Mouse (Mus musculus) Patski (cell line): ENCODE data around the gene Zdhhc14. TPM values are rescaled to one million over a fixed set of nuclear protein-coding genes. Genes with fewer than 3 reads are reported as not detected.

Experiments used
- ATAC-seq: fragments of 100-300 bp; one replicate; pipeline ENCODE4 v1.8.0; 2021
- CTCF ChIA-PET: fragments of 350-600 bp; sonication (Branson Sonifier 250); formaldehyde crosslinking; loops from one replicate; lab custom pipeline; 2022; ENCODE audit warnings: inconsistent platforms; lab: Charles Lee
- POLR2A ChIA-PET: fragments of 350-600 bp; sonication (Branson Sonifier 250); formaldehyde crosslinking; loops from one replicate; lab custom pipeline; 2022; ENCODE audit warnings: antibody characterized with exemption, inconsistent platforms; lab: Charles Lee
- DNase-seq: peaks from one replicate; pipeline ENCODE4 v3.0.0-alpha.2; 2011; ENCODE audit warnings: low read depth, low spot score
- H3K27me3 ChIP-seq: fragments of 371-371 bp; one replicate; pipeline ENCODE4 v1.5.1; 2021
- CTCF ChIP-seq: fragments of 100-300 bp; IDR thresholded peaks from one replicate; pipeline ENCODE4 v1.5.1; 2021
- in situ Hi-C: fragments of 300-500 bp; cut with MboI; formaldehyde crosslinking; loops from 3 replicates; pipeline ENCODE4 v1.11.1; 2018; ENCODE audit warnings: low pct_unique_long_range_greater_than_20kb, mixed read lengths
- polyA plus RNA-seq: library from polyadenylated mRNA; unstranded; gene quantifications from one replicate; pipeline ENCODE4 v1.2.3, GENCODE M21; 2021

Gene Zdhhc14
- polyA plus RNA-seq, result 2.4 TPM

DNA sequence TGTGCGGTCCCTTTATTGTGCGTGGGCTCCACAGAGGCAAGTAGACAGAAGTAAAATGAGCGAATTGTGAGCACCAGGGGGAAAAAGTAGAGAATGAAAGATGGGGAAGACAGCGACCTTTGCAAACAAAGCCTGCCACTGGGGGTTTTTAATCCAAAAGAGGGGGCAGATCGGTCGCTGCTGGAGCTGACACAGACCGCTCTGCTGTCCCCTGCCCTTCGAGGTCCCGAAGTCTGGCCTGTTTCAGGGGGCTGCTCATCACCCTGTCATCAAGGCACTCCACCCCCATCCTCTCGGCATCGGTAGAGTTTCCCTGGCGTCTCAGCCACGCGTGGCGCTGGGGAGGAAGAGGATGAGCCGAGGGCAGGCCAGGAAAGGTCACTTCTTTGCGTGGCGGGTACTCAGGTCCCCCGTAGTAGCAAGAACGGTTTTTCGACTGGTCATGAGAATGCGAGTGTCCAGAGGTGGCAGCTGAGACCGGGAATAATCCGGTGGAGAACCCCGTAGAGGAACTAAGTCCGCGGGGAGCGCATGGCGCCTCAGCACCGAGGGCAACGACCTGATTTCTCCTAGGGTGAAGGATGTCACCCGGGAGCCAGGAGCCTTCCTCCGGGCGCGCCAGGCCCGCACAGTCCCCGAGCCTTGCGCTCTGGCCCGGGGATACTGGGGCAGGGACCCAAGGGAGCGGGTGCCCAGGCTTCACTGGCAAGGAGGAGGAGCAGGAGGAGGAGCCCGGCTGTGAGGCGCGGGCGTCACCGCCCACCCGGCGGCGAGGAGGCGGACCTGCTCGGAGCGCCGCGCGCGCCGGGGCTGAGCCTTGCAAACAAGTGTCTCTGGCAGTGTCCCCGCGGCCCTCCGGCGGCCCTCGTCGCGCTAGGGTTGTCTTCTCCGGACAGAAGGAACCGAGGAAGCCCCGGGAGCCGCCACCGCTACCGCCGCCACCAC, at the start of gene Zdhhc14:
Gene Zdhhc14, plus strand, starts transcription at position 757 of the 945 bp plus-strand sequence.
- TF ChIP-seq CTCF, result no peak
- CTCF ChIA-PET, result interaction anchor here (1.0 to 1.8 kb wide), 2 partner anchors 52 to 62 kb away, joined by 4 to 7 read pairs; partner anchors contain the start of gene Tmem242
- in situ Hi-C loops, result loop anchor here (5.0 kb wide), 1 partner anchor 75 kb away; no protein-coding TSS in a partner anchor
- no peak for DNase-seq
- H3K27me3 ChIP-seq, result no peaks in the 10 kb centered on the region
- ATAC-seq, result peak; percentile 82
- POLR2A ChIA-PET, result no interaction called here

DNA sequence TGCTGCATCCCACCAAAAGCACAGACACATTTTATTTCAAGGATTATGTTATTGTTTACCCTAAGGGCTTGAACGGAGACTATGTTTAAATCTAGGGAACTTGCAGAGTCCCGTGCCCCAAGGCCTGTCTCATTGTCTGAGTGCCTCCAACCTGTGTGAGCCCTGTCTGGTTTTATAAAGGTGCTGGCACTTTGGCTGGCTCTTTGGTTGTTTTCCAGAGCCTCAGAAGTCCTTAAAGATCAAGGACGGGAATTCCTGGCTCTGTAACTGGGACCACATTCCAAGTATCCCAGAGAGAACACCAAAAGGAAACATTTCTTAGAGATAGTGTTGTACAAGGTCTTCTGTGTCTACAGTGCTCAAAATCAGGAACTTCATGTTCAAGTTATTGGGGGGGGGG, 49.1 kb upstream of the Zdhhc14 start:
- DNase-seq, result no peak
- ChIA-PET CTCF (interaction anchor here (4.6 kb wide), 1 partner anchor 309 kb away, joined by 38 read pairs; no protein-coding TSS in a partner anchor), POLR2A (no interaction called here)
- TF ChIP-seq CTCF, result no peak
- no peak for ATAC-seq
- in situ Hi-C loops, result loop anchor here (5.0 to 25.0 kb wide), 2 partner anchors 304 to 569 kb away; no protein-coding TSS in a partner anchor
- no peaks in the 10 kb centered on the region for H3K27me3 ChIP-seq

DNA sequence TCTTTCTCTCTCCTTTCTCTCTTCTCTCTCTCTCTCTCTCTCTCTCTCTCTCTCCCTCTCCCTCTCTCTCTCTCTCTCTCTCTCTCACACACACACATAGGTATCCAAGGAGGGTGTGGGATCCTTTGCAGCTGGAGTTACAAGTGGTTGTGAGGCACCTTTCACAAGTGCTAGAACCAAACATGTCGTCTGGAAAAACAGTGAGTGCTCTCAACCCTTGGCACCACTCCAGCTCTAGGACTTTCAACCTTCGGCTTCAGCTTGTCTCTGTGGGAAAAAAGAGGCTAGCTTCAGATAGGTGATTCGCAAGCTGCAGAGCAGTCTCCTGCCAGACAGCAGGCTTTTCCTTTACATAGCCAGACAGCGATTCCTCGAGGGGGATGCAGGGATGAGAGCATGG, 48.6 kb upstream of the Zdhhc14 start:
- no peak for TF ChIP-seq CTCF
- DNase-seq (no peak), ATAC-seq (no peak)
- in situ Hi-C loops, result loop anchor here (5.0 to 25.0 kb wide), 2 partner anchors 304 to 569 kb away; no protein-coding TSS in a partner anchor
- H3K27me3 ChIP-seq, result no peaks in the 10 kb centered on the region
- CTCF ChIA-PET, result no interaction called here
- POLR2A ChIA-PET, result no interaction called here

DNA sequence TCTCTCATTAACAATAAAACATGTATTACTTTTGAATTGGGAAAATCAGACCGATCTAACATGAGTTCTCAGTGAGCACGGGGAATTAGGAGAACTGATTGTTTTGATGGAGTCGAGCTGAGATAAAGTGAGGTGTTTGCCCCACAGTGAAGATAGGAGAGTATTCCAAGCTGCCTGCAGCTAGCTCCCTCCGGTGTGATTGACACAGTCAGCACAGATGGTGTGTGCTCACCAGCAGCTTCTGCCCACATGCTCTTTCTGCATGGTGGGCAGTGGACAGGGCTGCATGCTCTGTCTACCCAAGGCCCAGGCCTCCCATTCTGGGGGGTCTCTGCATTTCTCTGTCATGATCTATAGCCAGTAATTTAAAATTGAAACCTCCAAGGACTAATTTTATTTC, 38.7 kb upstream of the Zdhhc14 start:
- ATAC-seq, result no peak
- no peaks in the 10 kb centered on the region for H3K27me3 ChIP-seq
- ChIA-PET CTCF (no interaction called here), POLR2A (no interaction called here)
- no peak for TF ChIP-seq CTCF
- DNase-seq, result no peak
- in situ Hi-C loops, result no loop called here

DNA sequence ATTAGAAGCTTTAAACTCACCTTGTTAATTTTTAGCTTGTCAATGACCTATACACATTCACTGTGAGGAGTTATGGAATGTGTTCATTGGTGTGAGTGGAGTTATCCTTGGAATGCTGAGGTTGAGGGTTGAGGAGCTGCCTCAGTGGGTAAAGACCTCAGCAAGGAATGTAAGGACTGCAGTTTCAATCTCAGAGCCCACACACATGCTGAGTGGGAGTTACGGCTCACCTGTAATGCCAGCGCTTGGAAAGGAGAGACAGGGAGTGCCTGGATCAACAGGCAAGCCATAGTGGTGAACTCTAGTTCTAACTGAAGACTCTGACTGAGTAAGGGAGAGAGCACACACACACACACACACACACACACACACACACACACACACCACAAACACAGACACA, 28.4 kb upstream of the Zdhhc14 start:
- ChIA-PET POLR2A (no interaction called here), CTCF (no interaction called here)
- ATAC-seq, result peak; percentile 65
- no peak for DNase-seq
- H3K27me3 ChIP-seq, result no peaks in the 10 kb centered on the region
- TF ChIP-seq CTCF, result no peak
- in situ Hi-C loops, result no loop called here

DNA sequence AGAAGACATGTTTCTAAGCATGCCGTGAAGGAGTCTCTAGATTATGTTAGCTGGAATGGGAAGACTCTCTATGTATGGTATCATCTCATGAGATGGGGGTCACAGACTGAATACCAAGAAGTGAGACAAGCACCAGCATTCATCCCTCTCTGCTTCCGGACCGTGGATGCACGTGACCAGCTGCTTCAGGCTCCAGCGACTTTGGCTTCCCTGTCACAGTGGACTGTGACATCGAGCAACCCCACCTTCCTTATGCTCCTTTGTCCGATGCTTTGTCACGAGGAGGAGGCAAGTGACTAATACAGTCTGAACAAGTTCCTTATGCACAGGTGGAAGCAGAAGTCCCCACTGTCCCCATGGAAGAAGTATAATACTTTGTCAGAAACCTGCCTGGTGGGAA, 25.6 kb upstream of the Zdhhc14 start:
- ChIA-PET POLR2A (no interaction called here), CTCF (no interaction called here)
- no peak for ATAC-seq
- TF ChIP-seq CTCF, result no peak
- peaks cover 2% of the 10 kb centered on the region for H3K27me3 ChIP-seq
- DNase-seq, result no peak
- in situ Hi-C loops, result no loop called here

DNA sequence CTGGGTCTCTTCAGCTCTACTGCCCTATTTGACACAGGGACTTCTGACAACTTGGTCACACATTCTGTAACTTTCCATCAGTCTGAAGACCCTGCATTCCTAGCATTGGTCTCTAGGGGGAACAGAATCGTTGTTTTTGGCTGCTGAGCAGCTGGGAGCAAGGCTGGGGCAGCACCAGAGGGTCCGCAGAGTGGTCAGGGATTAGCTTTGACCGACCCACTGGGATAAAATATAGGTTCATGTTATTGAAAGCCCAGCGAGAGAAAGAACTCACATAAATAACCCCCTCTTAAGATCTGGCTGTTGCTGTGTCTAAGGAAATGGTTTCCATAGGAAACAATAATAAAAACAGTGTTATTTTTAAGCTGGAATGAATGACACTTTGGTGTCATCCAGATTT, 25.2 kb upstream of the Zdhhc14 start:
- ChIA-PET POLR2A (no interaction called here), CTCF (no interaction called here)
- peaks cover 5% of the 10 kb centered on the region for H3K27me3 ChIP-seq
- DNase-seq (no peak), ATAC-seq (no peak)
- in situ Hi-C loops, result no loop called here
- no peak for TF ChIP-seq CTCF

DNA sequence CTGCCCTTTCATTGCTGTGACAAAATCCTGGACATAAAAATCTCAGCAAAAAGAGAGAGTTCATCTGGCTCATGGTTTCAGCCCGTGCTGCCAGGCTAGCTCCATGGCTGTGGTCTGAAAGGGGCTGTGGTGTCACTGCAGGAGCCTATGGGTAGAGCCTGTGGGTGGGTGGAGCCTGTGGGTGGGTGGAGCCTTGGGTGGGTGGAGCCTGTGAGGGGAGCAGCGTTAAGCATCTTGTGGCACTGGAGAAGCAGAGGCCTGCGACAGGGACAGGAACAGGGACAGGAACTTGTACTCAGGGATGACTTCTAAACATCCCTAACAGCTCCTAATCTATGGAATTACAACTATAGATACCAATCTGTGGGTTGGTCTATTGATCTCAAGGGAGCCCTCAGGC, 20.1 kb upstream of the Zdhhc14 start:
- TF ChIP-seq CTCF, result no peak
- peaks cover 5% of the 10 kb centered on the region for H3K27me3 ChIP-seq
- ChIA-PET POLR2A (no interaction called here), CTCF (no interaction called here)
- ATAC-seq (no peak), DNase-seq (no peak)
- in situ Hi-C loops, result no loop called here

DNA sequence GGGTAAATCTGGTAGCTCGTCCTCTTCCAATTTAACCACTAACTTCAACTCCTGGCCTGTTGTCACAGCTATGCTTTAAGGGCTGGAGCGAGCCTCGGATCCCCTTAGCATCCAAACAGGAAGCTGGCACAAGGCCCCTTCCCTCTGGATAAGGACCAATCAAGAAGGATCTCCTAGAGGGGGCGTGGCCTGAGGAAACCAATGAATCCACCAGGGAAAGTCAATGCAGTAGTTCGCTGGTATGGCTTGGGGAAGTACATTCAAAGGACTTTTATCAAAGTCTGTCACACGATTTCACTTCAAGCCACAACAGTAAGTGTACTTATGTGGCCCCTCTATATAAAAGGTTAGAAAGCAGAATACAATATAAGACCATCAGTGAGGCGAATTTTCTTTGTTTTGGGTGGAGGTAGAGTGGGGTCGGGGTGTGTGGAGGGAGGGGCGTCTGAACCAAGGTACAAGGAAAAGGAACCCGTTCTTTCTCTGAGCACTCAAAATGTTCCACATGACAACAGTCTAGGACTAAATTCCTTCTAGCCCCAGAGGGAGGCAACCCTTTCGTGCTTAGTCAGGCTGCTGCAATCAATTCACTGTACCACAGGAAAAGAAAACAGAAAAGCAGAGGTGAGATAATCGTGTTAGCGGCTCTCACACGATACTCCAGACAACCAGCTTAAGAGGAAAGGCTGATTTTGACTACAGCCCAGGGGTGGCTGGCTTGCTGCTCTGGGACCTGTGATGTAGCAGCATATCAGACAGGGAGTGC, 16.2 kb upstream of the Zdhhc14 start:
- ChIA-PET POLR2A (no interaction called here), CTCF (no interaction called here)
- in situ Hi-C loops, result no loop called here
- no peak for DNase-seq
- H3K27me3 ChIP-seq, result peaks cover 5% of the 10 kb centered on the region
- ATAC-seq, result no peak
- no peak for TF ChIP-seq CTCF

DNA sequence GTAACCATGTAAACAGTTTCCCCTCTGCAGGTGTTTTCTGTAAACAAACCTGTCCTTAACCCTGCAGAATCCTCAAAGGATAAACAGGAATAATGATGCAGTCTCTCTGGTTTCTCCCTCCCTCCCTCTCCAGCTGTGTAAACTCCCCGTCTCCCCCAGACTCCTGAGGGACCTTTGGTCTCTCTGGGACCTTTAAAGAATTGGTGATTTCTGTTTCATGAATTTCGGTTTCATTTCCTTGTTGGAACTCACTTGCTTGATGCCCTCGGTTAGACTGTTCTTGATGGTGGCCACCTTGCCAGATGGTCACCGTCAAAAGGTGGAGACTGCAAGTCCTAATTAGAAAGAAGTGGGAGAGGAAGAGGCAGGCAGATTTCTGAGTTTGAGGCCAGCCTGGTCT, 8.9 kb upstream of the Zdhhc14 start:
- ATAC-seq, result no peak
- no peak for TF ChIP-seq CTCF
- in situ Hi-C loops, result no loop called here
- DNase-seq, result no peak
- ChIA-PET POLR2A (no interaction called here), CTCF (interaction anchor here (1.1 kb wide), 1 partner anchor 13 kb away, joined by 3 read pairs; no protein-coding TSS in a partner anchor)
- no peaks in the 10 kb centered on the region for H3K27me3 ChIP-seq
